Mouse (Mus musculus) frontal cortex, adult 2 months (tissue): ENCODE data around the gene Kdm5a. TPM values are rescaled to one million over a fixed set of nuclear protein-coding genes. Genes with fewer than 3 reads are reported as not detected.

Experiments
- DNase-seq, 2 experiments: peaks; one replicate each; pipeline ENCODE4 v3.0.0; 2022; ENCODE audit warnings: low spot score in 1 of 2; ENCODE audit errors: extremely low spot score in 1 of 2
- polyA plus RNA-seq: library from polyadenylated mRNA; depleted of rRNA; stranded (reverse); fragments of >200 nt; gene quantifications from 2 replicates; pipeline ENCODE4 v1.2.3, GENCODE M21; 2012

Kdm5a gene
- polyA plus RNA-seq, 1 experiment: 13.8 TPM

- no peak for DNase-seq
These were observed 105.8 kb downstream of the Kdm5a start for GRCm38 (mm10) chr6:120469770-120470169.

GRCm38 (mm10) chr6:120470666-120471065 lies 106.7 kb downstream of the Kdm5a start:
- DNase-seq: no peak

- DNase-seq: peak in 1 of 2 experiments; percentile 64
These were observed 108.1 kb downstream of the Kdm5a start for GRCm38 (mm10) chr6:120471991-120472441.

- DNase-seq: no peak
These were observed 108.7 kb downstream of the Kdm5a start for GRCm38 (mm10) chr6:120472455-120473140.

- no peak for DNase-seq
These were observed 109.5 kb downstream of the Kdm5a start for GRCm38 (mm10) chr6:120473427-120473826.

GRCm38 (mm10) chr6:120475288-120475687 lies 111.4 kb downstream of the Kdm5a start:
- DNase-seq: no peak

- no peak for DNase-seq
These were observed 115.4 kb downstream of the Kdm5a start for GRCm38 (mm10) chr6:120479302-120479701.

- peak; percentile 74 to 84 for DNase-seq
These were observed 116.4 kb downstream of the Kdm5a start for GRCm38 (mm10) chr6:120480361-120480760.

- no peak for DNase-seq
These were observed 117.6 kb downstream of the Kdm5a start for GRCm38 (mm10) chr6:120481538-120481937.

GRCm38 (mm10) chr6:120482021-120482420 lies 118.1 kb downstream of the Kdm5a start:
- no peak for DNase-seq

GRCm38 (mm10) chr6:120482756-120483155 lies 118.8 kb downstream of the Kdm5a start:
- DNase-seq: no peak

- DNase-seq: peak; percentile 86 to 87
These were observed 119.3 kb downstream of the Kdm5a start for GRCm38 (mm10) chr6:120483211-120483626.

- DNase-seq: no peak
These were observed 121.1 kb downstream of the Kdm5a start for GRCm38 (mm10) chr6:120485038-120485437.

- DNase-seq: no peak
These were observed 122.2 kb downstream of the Kdm5a start for GRCm38 (mm10) chr6:120486051-120486510.

- peak in 1 of 2 experiments; percentile 54 for DNase-seq
These were observed 124.7 kb downstream of the Kdm5a start for GRCm38 (mm10) chr6:120488647-120489046.

GRCm38 (mm10) chr6:120489461-120489860 lies 125.5 kb downstream of the Kdm5a start:
- DNase-seq: no peak

- no peak for DNase-seq
These were observed 127.1 kb downstream of the Kdm5a start for GRCm38 (mm10) chr6:120491064-120491463.

GRCm38 (mm10) chr6:120491862-120492498 lies 128.1 kb downstream of the Kdm5a start:
- DNase-seq: no peak

- DNase-seq: no peak
These were observed 128.8 kb downstream of the Kdm5a start for GRCm38 (mm10) chr6:120492499-120493373.

- DNase-seq: peak; percentile 85 to 93
These were observed 129.7 kb downstream of the Kdm5a start, which contains the start of gene Tmem121b for GRCm38 (mm10) chr6:120493374-120494181. Gene Tmem121b, minus strand, starts transcription at chr6:120493807.
